Mouse (Mus musculus): ENCODE results near the gene Rtn4r.

The Rtn4r gene

DNA sequence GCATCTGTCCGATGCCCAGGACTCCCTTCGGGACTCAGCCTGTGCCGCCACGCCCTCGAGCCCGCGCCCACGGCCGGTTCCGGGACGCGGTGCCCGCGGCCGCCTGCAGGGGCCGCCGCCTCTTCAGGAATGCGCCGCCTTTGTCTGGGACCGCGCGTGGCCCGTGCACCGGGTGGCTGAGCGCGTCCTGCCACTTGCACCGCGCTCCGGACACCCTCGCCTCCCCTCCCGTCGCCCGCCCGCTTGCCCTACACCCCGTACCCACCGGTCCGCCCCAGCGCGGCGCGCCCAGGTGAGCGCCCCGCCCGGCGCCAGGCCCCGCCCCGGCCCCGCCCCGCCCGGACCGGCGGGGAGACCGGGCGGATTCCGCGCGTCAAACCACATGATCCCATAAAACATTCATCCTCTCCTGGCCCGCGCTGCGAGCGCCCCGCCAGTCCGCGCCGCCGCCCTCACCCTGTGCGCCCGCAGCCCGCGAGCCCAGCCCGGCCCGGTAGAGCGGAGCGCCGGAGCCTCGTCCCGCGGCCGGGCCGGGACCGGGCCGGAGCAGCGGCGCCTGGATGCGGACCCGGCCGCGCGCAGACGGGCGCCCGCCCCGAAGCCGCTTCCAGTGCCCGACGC is at the start of gene Rtn4r:
Rtn4r (plus strand) TSS at position 402 of the 621 bp plus-strand sequence.
- DNase-seq (ENCODE audit: low read depth, low spot score), result peak; percentile 51

DNA sequence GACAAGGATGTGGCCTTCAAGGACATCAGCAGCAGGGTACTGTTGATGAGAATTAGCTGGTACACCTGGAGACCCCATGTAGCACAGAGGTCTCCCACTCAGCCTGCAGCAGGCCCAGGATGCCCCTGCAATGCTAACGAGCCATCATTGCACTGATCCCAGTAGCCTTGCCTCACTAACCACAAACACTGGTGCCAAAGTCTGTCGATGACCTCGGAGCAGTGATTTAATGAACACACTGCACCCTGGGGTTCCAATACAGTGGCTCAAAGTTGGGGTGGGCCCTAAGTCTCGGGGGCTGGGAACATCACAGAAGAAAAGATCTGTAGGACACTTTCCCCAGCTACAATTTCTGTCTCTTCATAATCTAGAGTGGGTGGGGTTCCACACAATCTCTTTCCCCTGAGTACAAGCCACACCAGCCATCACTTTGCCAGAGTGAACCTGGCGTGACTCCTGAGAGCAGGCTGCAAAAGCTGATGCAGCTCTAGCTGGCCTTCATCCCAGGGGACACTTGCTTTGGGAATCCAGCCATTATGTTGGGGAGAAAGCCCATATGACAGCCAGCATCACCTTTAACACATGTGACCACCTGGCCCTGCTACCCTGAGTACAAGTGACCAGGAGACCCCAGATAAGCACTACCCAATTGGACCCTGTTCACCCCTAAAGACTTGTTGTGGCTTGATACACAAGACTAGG is 49.0 kb upstream of the Rtn4r start:
- DNase-seq (ENCODE audit: low read depth, low spot score), result no peak

DNA sequence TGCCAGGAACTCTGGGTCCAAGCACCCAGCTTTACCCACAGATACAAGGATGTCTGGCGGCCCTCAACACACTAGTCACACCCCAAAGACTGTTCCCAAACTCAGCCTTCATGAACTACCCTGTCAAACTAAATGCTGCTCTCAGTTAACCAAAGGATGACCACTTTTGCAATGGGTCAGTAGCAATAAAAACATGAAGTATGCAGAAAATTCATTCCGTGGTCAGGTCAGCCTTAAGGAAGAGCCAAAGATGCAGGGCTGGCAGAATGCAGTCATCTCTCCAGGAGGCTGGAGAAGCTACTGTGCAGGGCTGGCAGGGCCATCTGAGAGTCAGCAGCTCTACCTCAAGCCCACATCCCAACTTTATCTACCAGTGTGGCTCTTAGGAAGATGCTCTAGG is 48.1 kb upstream of the Rtn4r start:
- DNase-seq (ENCODE audit: low read depth, low spot score), result no peak

DNA sequence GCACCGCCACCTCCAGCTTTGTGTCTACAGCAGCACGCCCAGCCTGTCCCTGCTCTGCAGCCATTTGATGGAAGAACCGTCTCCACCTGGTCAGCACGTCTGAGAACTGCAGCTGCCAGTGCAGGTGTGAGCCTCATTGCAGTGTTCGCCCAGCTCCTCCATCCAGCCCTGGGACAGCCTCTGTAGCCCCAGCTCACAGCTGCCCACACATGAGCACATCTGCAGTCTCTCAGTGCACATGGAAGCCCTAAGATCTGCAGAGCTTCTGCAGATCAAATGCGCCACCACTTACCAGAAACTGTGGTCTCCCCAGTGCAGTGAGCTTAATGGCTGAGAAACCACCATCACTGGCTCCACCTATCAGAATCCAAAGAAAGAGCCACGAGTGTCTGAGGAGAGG is 47.3 kb upstream of the Rtn4r start:
- no peak for DNase-seq (ENCODE audit: low read depth, low spot score)

DNA sequence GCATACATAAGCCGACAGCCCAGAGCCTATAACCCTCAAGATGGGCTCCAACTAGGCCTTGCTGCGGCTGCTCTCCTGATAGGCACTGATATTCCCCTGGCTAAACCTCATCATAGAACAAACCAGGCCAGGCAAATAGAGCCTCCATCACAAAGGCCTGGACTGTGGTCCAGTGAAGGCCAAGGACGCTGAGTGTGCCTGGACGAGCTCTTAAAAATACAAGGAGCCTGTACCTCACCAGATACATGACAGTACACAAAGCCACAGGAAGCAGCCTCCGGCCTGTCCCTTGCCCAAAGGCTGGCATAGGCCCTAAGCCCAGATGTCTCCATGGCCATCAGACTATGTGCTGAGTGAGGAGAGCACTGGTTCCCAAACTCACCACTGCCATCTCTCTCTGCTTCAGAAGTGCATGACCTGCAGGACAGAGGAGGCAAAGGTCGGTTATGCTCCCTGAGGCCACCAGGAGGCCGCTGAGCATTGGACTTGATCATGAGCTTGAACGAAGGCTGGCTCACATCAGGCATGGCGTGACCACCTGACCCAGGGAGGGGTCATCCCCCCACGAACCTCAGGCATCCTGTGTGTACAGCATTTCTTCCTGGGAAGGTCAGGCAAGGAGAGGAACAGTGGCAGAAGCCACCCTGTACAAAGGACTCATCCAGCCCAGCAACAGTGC is 46.2 kb upstream of the Rtn4r start:
- DNase-seq (ENCODE audit: low read depth, low spot score), result no peak

DNA sequence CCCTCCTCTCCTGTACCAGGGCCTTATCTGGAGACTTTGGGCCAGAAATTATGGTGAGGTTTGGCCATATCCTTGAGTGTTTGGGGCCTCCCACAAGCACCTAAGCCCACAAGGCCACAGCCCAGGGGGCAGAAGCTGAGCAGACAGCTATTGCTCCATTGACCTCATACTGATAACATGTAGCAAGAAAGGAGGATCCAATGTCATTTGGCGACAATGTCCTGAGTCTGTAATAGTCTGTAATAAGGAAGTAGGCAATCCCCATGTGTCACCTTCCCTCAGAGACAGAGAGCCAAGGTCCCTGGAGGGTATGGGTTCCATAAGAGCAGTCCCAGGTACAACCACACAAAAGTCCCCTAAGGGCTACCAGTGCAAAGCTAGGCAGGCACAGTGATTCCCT is 45.2 kb upstream of the Rtn4r start:
- no peak for DNase-seq (ENCODE audit: low read depth, low spot score)

DNA sequence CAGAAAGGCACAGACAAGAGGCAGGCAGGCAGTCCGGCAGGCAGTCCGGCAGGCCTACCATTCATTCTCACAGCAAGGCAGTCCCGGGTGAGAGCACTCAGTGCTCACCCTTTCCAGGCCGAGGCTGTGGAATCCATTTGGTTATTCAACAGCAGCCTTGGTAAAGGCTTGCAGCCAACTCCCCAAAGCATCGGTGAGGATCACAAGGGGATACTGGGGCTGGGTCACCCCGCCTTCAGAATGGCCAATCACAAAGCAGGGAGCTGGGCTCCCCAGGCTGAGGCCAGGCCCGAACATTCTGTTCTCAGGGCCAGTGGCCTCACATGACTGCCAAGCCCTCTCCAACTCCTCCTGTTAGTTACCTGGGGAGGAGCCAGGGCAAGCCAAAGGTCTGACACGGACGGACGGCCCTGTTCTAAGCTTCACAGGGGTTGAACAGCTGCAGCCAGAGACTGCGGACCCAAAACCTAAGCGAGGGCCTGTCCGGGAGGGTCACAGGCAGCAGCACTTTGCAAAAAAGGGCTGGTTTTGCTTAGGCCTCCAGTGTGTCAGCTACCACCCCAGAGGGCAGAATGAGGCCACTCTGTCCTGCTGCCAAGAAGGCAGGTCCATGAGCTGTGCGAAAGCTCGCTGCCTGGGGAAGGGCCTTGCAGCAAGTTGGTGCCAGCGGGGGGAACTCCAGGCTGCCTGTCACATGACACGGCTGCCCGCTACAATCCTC is 44.1 kb upstream of the Rtn4r start:
- DNase-seq (ENCODE audit: low read depth, low spot score), result no peak

DNA sequence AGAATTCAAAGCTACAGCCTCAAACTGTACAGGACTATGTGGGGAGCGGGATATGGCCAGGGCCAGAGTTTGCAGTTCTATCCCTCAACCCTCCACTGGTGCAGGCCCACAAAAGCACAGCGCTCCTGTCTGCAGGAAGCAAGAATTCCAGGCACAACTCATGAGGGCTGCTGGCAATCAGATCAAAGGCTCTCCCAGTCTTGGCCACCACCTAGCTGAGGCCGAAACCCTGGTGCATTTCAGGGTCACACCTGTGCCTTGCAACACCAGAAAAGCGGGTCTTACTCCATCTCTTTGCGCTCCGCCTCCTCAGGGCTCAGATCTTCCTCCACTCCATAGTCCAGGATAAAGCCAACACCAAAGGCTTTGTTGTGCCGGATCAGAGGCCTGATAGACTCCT is 43.2 kb upstream of the Rtn4r start:
- DNase-seq (ENCODE audit: low read depth, low spot score), result no peak

DNA sequence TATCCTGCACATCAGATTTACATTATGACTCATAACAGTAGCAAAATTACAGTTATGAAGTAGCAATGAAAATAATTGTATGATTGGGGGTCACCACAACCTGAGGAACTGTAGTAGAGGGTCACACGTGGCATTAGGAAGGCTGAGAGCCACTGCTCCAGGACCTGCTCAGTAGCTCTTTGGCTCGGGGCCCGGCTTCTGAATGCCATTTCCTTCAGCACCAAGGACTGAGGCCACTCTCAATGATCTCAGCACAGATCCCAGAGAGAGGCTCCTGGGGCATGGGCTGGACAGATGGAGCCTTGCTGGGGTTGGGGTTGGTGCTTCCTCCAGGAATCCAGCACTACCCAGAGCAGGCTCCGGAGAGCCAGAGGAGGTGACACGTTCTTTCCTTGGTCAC is 40.3 kb upstream of the Rtn4r start:
- DNase-seq (ENCODE audit: low read depth, low spot score), result no peak

DNA sequence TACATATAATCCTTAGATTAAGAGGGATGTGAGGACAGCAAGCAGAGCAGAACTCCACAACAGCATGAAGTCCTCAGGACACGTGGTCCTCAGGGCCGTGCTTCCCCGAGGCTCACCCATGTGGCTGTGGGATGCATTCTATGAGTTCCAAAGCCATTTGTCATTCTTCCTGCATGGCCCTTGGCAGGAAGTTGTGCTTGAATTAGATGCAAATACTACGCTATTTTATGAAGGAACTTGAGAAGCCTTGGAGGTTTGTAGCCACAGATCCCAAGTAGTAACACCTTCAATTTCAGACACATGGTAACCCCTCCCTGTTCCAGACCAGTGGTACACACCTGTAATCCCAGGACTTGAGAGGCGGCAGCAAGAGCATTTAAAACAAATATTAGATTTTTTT is 31.1 kb upstream of the Rtn4r start:
- DNase-seq (ENCODE audit: low read depth, low spot score), result no peak

DNA sequence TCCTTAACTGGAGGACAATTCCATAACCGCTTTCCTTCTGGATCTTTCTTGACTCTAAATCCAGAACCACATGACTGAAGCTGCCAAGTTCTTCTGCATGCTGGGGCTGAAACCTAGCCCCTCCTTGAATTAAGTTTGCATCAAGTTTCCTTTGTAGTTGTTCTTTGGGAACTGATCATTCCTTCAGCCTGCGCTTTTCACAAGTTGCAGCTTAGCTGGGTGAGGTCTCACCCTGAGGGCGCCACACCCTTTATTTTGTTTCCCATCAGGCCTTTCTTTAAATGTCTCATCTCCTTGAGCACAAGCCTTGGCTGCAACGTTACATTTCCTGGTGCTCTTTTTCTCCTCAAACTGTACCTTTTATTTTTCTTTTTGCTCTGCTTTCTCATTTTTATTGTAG is 24.6 kb upstream of the Rtn4r start:
- no peak for DNase-seq (ENCODE audit: low read depth, low spot score)

DNA sequence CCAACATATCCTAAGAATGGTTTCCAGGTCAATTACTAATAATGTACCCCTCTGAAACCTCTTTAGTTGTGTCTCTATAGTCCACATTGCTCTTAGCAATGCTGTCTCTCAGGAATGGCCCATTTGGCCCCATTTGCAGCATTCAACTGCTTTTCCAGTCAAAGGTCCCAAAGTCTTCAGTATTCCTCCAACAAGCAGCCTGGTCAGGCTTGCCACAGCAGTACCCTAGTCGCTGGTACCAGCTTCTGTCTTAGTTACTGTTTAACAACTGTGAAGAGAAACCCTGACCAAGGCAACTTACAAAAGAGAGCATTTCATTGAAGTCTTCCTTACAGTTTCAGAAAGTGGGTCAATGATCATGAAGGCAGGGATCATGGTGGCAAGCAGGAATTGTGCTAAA is 24.1 kb upstream of the Rtn4r start:
- no peak for DNase-seq (ENCODE audit: low read depth, low spot score)

DNA sequence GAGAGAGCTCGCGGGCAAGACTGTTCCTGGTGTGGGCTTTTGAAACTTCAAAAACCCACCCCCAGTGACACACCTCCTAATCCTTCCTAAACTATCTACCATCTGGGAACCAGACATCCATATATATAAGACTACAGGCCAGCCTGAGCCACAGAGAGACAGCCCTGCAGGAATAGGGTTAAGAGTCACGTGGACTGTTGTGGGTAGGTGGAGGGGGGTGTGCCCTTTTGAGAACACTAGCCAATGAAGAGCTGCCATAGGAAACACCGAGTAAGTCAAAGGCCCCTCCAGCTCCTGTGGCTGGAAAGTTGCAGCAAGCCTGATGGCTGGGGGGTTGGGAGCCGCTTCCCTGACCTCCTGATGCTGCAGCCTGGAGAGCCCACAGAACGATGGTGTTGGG is 23.6 kb upstream of the Rtn4r start:
- no peak for DNase-seq (ENCODE audit: low read depth, low spot score)

DNA sequence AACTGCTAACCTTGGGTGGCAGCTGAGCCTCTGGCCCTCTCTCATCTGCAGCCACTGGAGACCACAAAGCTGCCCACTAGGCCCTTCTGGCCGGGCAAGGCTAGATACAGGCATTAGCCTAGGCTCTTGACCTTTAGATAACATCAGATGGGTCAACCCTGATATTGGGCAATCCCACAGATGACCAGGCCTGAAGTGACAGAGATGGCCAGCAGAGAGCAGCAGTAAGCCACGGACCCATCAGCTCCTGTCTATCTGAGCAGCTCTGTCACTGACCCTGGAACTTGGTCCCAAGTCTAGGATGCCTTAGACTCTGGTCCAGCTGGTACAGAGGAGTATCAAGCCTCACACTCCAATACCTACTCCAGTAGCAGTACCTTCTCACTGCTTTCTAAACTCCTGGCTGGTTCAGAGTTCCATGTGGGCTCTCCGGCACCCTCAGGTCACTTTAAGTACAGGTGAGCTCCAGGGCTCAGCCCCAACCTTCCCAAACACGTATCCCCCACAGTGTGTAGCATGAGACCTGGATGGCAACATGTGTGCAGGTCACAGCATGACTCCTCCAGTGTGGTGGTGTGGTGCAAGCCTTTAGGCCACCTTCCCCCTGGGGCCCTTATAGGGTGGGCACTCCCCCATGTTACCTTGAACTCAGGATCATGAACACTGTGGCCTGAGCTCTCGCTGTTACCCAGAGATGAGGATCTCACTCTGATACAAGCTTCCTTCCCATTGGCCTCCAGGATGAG is 19.0 kb upstream of the Rtn4r start:
- peak; percentile 52 for DNase-seq (ENCODE audit: low read depth, low spot score)

DNA sequence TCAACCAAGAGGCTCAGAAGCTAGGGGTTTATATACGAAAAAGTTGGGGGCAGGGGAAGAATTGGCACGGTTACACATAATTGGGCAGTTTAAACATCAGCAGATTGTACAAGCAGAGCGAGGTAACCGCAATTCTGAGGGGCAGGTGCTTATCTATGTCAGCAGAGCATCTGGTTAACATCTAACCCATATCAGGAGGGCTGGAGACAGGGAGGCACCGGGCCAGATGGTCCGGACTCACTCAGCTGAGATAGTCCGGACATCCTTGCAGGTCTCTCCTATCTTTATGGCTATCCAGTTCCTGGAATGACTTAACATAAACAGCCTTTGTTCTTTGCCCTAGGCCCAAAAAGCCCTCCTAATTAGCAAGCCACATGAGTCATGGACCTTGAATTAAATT is 16.4 kb upstream of the Rtn4r start:
- DNase-seq (ENCODE audit: low read depth, low spot score), result no peak

DNA sequence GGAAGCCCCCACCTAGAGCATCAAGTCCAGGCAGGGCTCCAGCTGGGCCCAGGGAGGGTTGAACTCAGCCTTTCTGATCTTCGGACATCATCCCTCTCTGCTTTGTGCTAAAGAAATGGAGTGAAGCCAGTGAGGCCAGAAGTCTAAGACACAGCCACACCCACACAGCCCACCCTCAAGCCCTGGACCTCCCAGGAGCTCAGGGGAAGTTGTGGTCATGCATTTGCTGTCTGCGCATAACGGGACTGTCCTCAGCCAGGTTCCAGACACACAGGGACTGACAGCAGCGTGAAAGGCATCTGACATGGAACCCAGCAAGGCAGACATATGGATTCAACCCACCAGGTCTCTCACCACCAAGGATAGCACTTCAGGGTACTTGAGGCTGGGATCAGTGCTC is 11.0 kb upstream of the Rtn4r start:
- no peak for DNase-seq (ENCODE audit: low read depth, low spot score)

DNA sequence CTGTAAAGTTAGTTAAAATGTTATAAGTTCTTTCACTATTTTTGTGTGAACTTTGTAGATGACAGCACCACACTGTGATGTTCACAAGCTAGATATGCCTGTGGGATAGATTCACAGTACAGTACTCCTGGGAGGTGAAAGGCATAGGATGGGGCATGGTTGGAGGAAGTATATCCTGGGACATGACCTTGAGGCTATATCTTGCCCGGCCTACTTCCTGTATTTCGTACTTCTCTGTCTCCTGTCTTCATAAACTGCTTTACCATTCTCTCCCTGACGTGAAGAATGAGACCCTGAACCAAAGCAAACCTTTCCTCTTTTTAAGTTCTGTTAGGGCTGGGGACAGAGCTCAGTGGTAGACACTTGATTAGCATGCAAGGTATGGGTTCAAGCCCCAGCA is 9.2 kb upstream of the Rtn4r start:
- no peak for DNase-seq (ENCODE audit: low read depth, low spot score)

DNA sequence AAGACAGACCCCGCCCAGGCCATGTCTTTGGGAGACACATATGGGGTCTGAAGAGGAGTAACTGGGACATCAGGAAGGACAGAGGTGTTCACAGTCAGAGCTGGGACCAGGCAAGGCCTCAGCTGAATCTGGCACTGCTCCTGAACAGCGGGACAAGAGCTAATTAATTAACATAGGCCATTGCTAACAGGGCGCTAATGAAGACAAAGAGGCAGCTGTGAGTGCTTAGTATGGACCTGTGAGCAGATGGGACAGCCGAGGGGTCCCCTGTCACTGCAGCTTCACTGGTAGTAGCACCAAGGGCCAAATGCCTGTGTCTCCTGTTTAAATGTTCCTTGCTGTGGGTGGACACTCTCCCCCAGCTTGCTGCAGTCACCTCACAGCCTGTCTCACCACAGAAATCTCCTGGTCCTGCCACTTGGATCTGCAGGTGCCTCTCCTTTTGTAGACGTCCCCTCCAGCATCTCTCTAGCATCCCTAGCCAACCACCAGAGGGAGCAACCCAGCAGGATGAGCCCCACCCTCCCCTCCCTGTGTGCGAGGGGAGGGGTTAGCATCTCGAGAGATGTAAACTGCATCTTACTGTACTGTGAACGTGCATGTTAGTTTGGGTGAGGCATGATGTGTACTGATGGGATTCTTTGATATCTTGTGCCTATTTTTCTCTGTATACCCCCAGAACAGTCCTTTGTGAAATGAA is 8.3 kb upstream of the Rtn4r start:
- DNase-seq (ENCODE audit: low read depth, low spot score), result peak; percentile 64

DNA sequence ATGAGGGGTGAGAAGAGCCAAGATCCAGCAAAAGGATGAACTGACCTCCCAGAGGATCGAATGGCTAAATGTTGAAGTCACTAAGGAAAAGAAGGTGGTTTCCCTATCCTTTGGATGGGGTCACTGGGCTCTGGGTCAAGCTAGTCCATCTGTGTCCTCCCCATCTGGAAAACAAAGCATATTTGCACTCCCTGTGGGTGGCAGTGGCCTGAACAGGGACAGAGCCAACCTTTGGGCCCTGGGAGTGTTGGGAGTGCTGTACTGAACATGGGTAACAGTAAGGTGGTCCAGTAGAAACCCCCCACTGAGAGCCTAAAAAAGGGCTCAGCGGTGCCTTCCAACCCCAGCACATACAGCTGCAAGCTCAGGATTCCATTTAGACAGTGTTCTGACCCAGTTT is 4.7 kb upstream of the Rtn4r start:
- DNase-seq (ENCODE audit: low read depth, low spot score), result no peak

DNA sequence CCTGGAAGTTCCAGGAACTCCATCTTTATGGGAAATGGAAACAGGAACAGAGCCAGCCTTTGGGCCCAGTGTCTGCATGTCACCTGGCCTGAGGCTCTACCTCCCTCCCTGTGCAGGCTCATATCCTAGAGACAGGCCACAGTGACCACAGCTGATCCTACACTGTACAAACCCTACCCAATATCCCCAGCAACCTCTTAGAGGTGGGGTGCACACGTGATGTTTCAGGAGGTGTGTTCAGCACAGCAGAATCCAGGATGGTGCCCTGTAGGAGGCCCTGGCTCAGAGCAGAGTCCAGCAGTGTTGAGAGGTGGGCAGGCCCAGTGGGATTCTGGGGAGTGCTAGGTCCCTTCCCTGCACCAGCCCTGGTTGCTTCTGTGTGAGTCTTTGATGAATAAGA is 4.0 kb upstream of the Rtn4r start:
- DNase-seq (ENCODE audit: low read depth, low spot score), result no peak

DNA sequence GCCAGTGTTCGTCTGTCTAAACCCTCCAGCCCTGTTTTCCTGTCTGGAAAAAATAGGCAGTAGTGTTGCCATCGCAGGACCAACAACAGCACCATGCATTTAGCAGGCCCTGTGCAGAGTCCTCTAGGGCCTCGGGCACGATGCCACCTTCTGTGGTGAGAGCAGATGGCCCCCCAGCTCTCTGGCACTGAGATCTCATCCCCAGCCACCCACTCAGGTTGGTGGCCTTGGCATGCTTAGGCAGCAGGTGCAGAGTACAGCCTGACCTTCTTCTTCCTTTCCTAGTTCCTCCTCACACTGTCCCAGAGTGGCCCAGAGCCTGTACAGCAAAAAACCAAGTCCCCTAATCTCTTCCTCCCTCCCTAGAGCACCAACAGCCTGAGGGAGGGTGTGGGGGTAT is 3.4 kb upstream of the Rtn4r start:
- DNase-seq (ENCODE audit: low read depth, low spot score), result no peak
